Mouse (Mus musculus): ENCODE results near the gene Ica1l. TPM values are rescaled to one million over a fixed set of nuclear protein-coding genes. Genes with fewer than 3 reads are reported as not detected.

Gene Ica1l
- polyA plus RNA-seq, 1 experiment: 27.7 TPM

GRCm38 (mm10) chr1:60016136-60016611 lies 26.8 kb downstream of the Ica1l start:
- DNase-seq (ENCODE audit: low read depth): no peak
- no peak for TF ChIP-seq CTCF (IDR thresholded peaks at IDR 0.05; ENCODE audit: borderline replicate concordance, extremely low read depth, insufficient read depth, insufficient read length)
- TF ChIP-seq POLR2A (IDR thresholded peaks at IDR 0.05; ENCODE audit: borderline replicate concordance, extremely low read depth, insufficient read depth, insufficient read length, poor library complexity, severe bottlenecking): no peak

GRCm38 (mm10) chr1:60015511-60015910 lies 27.5 kb downstream of the Ica1l start:
- DNase-seq (ENCODE audit: low read depth): no peak
- TF ChIP-seq POLR2A (IDR thresholded peaks at IDR 0.05; ENCODE audit: borderline replicate concordance, extremely low read depth, insufficient read depth, insufficient read length, poor library complexity, severe bottlenecking) (no peak), CTCF (IDR thresholded peaks at IDR 0.05; ENCODE audit: borderline replicate concordance, extremely low read depth, insufficient read depth, insufficient read length) (no peak)

- TF ChIP-seq POLR2A (IDR thresholded peaks at IDR 0.05; ENCODE audit: borderline replicate concordance, extremely low read depth, insufficient read depth, insufficient read length, poor library complexity, severe bottlenecking) (no peak), CTCF (IDR thresholded peaks at IDR 0.05; ENCODE audit: borderline replicate concordance, extremely low read depth, insufficient read depth, insufficient read length) (no peak)
- DNase-seq (ENCODE audit: low read depth): no peak
Observed at GRCm38 (mm10) chr1:60013779-60014178, 29.2 kb downstream of the Ica1l start.

GRCm38 (mm10) chr1:60008743-60009142 lies 34.2 kb downstream of the Ica1l start:
- DNase-seq (ENCODE audit: low read depth): peak; percentile 24
- TF ChIP-seq POLR2A (IDR thresholded peaks at IDR 0.05; ENCODE audit: borderline replicate concordance, extremely low read depth, insufficient read depth, insufficient read length, poor library complexity, severe bottlenecking) (no peak), CTCF (IDR thresholded peaks at IDR 0.05; ENCODE audit: borderline replicate concordance, extremely low read depth, insufficient read depth, insufficient read length) (no peak)

GRCm38 (mm10) chr1:60007337-60007736 lies 35.6 kb downstream of the Ica1l start:
- no peak for DNase-seq (ENCODE audit: low read depth)
- TF ChIP-seq POLR2A (IDR thresholded peaks at IDR 0.05; ENCODE audit: borderline replicate concordance, extremely low read depth, insufficient read depth, insufficient read length, poor library complexity, severe bottlenecking) (no peak), CTCF (IDR thresholded peaks at IDR 0.05; ENCODE audit: borderline replicate concordance, extremely low read depth, insufficient read depth, insufficient read length) (no peak)

DNA sequence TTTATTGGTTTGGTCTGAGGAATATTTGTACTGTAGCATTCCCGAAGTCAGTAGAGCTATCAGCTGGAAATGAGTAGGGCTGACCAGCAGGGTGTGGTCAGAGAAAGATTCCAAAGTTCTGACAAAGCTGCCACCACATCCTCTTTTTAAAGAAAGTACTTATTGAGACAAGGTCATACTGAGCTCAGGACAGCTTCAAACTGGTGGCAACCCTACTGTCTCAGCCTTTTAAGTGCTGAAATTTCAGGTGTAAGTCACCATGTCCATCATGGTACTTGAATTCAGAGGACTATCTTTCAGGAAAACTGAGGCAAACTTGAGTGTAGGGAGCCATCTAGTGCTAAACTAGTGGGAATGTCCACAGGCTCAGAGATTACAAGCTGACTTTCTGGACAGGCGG lies 42.7 kb downstream of the Ica1l start:
- TF ChIP-seq CTCF (IDR thresholded peaks at IDR 0.05; ENCODE audit: borderline replicate concordance, extremely low read depth, insufficient read depth, insufficient read length) (peak; percentile 22; the same call in 1 of the 2 replicates), POLR2A (IDR thresholded peaks at IDR 0.05; ENCODE audit: borderline replicate concordance, extremely low read depth, insufficient read depth, insufficient read length, poor library complexity, severe bottlenecking) (no peak)
- peak; percentile 33 for DNase-seq (ENCODE audit: low read depth)

DNA sequence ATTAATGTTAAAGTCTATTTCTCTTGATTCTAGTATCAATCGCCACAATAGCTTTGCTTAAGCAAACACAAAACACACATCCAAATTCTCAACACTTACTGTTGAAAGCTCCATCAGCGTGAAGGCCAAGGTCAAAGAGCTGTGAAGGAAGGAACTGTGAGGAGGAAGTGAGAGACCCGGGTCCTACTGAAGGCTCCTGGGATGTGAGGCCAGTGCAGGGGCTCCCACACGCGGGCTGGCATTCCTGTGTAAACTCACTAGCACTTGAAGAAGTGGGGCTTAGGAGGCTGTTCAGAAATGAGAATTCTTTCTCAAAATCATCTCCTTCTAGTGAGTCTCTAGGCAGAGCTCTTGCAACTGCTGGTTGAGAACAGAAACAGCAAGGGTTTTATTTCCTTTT lies 45.6 kb downstream of the Ica1l start:
- DNase-seq (ENCODE audit: low read depth): no peak
- TF ChIP-seq POLR2A (IDR thresholded peaks at IDR 0.05; ENCODE audit: borderline replicate concordance, extremely low read depth, insufficient read depth, insufficient read length, poor library complexity, severe bottlenecking) (no peak), CTCF (IDR thresholded peaks at IDR 0.05; ENCODE audit: borderline replicate concordance, extremely low read depth, insufficient read depth, insufficient read length) (no peak)

DNA sequence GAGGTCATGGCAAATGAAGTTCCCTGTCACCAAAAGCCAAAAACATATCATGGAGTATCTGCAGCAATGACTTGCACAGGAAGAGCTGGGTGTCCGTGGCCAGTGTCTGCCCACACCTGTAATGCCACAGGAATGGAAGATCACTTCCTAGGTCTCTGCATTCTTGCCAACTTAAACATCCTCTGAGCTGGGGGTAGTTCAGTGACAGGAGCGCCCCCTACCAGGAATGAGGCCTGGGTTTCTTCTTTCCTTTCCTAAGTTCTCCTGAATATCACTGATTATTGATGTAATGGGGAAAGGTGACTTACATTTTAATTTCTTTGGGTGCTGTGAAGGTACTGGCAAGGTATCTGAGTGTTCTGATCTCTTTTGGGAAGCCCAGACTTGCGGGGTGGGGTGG lies 47.3 kb downstream of the Ica1l start:
- DNase-seq (ENCODE audit: low read depth): no peak

DNA sequence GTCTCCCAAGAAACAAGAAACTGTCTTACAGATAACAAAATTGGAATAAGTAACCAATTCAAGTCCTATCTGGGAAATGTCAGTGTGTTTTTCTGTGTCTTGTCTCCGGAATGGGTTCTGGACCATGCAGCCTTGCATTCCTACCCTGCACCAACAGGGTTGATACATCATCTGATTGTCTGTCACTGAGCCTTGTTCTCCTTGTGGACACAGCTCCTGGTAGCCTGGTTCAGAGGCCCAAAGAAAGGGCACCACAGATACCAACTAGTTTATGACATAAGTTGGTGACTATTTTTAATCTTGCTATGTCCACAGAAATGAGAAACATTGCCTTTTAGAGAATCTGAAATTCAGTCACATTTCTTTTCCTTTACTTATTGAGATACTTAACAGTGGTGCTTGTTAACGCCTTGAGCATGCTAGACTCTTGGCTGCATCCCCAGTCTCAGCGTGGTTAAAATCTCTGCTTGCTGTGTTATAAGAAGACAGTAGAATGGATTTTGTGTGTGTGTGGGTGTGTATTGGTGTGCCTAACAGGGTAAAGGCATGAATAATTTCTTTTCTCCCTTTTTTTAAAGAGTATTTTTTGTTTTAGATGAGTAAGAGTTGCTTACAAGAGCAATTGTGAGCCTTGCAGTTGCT lies 55.5 kb downstream of the Ica1l start:
- DNase-seq (ENCODE audit: low read depth): peak; percentile 34

More for the DNA sequence above, 47.3 kb downstream of the Ica1l start:
- TF ChIP-seq CTCF (IDR thresholded peaks at IDR 0.05; ENCODE audit: borderline replicate concordance, extremely low read depth, insufficient read depth, insufficient read length) (no peak), POLR2A (IDR thresholded peaks at IDR 0.05; ENCODE audit: borderline replicate concordance, extremely low read depth, insufficient read depth, insufficient read length, poor library complexity, severe bottlenecking) (no peak)

DNA sequence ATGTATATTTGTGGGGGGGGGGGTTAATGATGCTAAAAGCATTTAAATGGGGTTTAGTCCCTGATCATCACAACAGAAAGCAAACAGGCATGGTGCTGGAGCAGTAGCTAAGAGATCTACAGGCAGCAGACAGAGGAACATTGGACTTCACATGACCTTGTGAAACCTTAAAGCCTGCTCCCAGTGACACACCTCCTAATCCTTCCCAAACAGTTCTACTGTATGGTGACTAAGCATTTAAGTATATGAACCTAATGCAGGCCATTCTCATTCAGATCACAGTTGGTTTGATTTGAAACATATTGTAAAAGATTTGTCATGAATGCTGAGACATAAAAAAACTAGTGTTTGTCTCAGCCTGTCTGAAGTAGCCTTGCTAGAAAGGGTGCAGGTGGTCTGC lies 56.4 kb downstream of the Ica1l start:
- DNase-seq (ENCODE audit: low read depth): no peak
- TF ChIP-seq CTCF (IDR thresholded peaks at IDR 0.05; ENCODE audit: borderline replicate concordance, extremely low read depth, insufficient read depth, insufficient read length): no peak
- TF ChIP-seq POLR2A (IDR thresholded peaks at IDR 0.05; ENCODE audit: borderline replicate concordance, extremely low read depth, insufficient read depth, insufficient read length, poor library complexity, severe bottlenecking): no peak

More for the DNA sequence above, 55.5 kb downstream of the Ica1l start:
- TF ChIP-seq POLR2A (IDR thresholded peaks at IDR 0.05; ENCODE audit: borderline replicate concordance, extremely low read depth, insufficient read depth, insufficient read length, poor library complexity, severe bottlenecking) (no peak), CTCF (IDR thresholded peaks at IDR 0.05; ENCODE audit: borderline replicate concordance, extremely low read depth, insufficient read depth, insufficient read length) (no peak)

DNA sequence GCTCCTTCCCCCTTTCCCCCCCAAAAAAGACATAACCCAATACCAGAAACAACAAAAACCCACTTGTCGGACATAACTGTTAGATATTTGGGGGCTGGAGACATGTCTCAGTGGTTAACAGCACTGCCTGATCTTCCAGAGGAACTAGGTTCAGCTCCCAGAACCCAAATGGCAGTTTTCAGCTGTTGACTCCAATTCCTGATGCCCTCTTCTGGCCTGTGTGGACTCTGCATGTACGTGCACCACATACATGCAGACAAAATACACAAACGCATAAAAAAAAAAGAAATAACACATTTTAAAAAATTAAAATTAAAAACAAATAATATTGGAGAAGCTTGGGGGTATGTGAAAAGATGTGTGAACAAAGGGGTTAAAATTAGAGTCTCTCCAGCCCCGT lies 75.7 kb downstream of the Ica1l start:
- TF ChIP-seq CTCF (IDR thresholded peaks at IDR 0.05; ENCODE audit: borderline replicate concordance, extremely low read depth, insufficient read depth, insufficient read length) (peak; percentile 48; the same call in 1 of the 2 replicates), POLR2A (IDR thresholded peaks at IDR 0.05; ENCODE audit: borderline replicate concordance, extremely low read depth, insufficient read depth, insufficient read length, poor library complexity, severe bottlenecking) (no peak)

DNA sequence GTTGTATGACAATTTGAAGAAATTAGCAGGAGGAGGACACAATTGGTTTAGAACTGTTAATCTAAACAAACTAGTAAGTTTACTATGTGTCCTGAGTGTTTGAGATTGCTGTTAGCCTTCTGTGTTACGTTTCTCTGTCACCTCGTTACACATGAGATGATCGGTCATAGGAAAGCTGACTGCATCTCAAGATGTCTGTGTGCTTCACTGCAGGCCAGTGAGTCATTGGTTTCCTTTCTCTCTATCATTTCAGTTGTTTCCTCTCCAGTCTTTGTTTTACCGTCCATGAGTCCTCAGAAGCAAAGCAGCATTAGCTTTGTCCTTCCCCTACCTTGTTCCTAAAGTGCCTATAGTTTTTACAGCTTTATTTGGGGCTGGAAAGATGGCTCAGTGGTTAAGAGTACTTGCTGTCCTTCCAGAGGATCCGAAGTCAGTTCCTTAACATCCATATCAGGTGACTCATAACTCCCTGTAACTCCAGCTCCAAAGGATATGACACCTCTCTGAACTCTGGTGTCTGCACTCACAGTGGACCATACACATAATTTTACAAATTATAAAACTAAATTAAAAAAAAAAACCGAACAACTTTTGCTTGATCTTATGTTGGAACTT lies 76.7 kb downstream of the Ica1l start:
- no peak for TF ChIP-seq CTCF (IDR thresholded peaks at IDR 0.05; ENCODE audit: borderline replicate concordance, extremely low read depth, insufficient read depth, insufficient read length)
- TF ChIP-seq POLR2A (IDR thresholded peaks at IDR 0.05; ENCODE audit: borderline replicate concordance, extremely low read depth, insufficient read depth, insufficient read length, poor library complexity, severe bottlenecking): no peak
- DNase-seq (ENCODE audit: low read depth): no peak

More for the DNA sequence above, 75.7 kb downstream of the Ica1l start:
- peak; percentile 39 for DNase-seq (ENCODE audit: low read depth)
